Mouse (Mus musculus) liver, embryonic 14.5 days (tissue): ENCODE measurements around the gene Dclre1a.

Source experiments
- CTCF ChIP-seq: IDR thresholded peaks from 2 replicates; pipeline ENCODE4 v1.5.1; 2016; ENCODE audit warnings: antibody characterized with exemption, low read depth, control low read depth
- EP300 ChIP-seq: IDR thresholded peaks from 2 replicates; pipeline ENCODE4 v1.6.1; 2016; ENCODE audit warnings: antibody characterized with exemption, low read depth

DNA sequence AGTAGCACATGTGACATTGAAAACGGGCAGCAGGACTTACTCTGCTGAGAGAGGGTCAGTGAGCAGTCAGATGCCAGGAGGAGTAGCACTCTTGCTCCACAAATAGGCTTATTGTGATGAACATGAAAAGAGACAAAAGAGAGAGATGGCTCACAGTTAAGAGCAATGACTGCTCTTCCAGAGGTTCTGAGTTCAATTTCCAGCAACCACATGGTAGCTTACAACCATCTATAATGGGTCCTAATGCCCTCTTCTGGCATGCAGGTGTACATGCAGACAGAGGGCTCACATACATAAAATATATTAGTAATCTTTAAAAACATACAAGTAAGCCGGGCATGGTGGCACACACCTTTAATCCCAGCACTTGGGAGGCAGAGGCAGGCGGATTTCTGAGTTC, 5.2 kb upstream of the Dclre1a start:
- TF ChIP-seq CTCF (0 out of 2 replicates have a peak, but pooled peaks have one; percentile 5), EP300 (no peak)
